Mouse (Mus musculus): Measurements from ENCODE around the gene Glrx5.

DNA sequence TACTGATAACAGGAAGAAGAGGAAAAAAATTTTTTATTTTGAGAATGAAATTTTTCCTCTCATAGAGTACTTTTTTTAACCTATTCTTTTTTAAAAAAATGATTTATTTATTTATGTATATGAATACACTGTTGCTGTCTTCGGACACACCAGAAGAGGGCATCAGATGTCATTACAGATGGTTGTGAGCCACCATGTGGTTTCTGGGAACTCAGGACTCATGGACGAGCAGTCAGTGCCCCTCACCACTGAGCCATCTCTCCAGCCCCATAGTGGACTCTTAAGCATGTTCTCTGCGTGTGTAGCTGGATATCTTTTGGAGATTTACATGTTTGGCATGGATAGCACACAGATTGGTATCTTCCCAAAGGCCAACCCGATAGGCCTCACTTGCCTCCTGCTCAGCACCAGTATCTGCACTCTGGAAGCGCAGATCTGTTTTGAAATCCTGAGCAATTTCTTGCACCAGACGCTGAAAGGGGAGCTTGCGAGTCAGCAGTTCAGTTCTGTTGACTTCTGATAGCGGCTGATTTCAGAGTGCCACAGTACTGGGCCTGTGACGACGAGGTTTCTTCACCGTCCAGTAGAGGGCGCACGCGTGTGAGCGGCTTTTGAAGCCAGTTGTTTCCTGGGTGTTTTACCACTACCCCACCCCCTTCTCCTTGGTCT, 5.0 kb upstream of the Glrx5 start:
- TF ChIP-seq CTCF (IDR thresholded peaks at IDR 0.05; ENCODE audit: low read depth): peak; percentile 96
- peak; percentile 96 for TF ChIP-seq EP300 (IDR thresholded peaks at IDR 0.05; ENCODE audit: low read depth)

Measured in liver, postnatal 0 days (tissue).